Mouse (Mus musculus): Measurements from ENCODE around the gene Cd244a. TPM values are rescaled to one million over a fixed set of nuclear protein-coding genes. Genes with fewer than 3 reads are reported as not detected.

The Cd244a gene
- polyA plus RNA-seq (2016; fragmentation: Nextera tagmentation; extraction: Ambion mirVana): 0.08 TPM in 1 of 2 replicates, not detected in the other

DNA sequence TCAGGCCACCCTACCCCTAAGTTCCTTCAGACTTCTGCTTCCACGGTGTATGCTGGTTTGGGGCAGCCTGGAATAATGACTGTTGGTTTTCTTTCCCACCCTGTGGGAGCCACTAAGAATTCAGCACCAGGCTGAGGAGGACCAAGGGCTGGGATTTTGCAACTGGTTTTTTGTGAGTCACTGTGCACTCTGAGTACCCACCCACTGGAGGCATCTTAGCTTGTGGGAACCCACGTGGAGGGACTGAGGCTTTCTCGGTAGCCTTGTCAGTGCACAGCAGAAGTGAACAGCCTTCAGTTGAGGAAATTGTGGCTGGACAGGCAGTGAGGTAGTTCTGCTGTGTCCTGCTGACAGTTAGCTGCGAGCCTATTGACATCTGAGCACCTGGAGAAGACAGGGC lies at the start of gene Cd244a:
Cd244a (plus strand) TSS at position 296 of the 400 bp plus-strand sequence.
- WGBS: 85% methylated on average over 4 of the region's 4 CpGs
- H3K36me3 ChIP-seq: no peaks in the 10 kb centered on the region
- H3K9me3 ChIP-seq: no peaks in the 10 kb centered on the region
- no peaks in the 10 kb centered on the region for H3K4me1 ChIP-seq
- H3K27ac ChIP-seq: no peak within 1 kb of the TSS
- H3K4me2 ChIP-seq (replicated peaks): no peak within 1 kb of the TSS
- no peak within 1 kb of the TSS for H3K9ac ChIP-seq
- no peak within 1 kb of the TSS for H3K4me3 ChIP-seq
- ATAC-seq (ENCODE audit: insufficient number of reproducible peaks, insufficient read depth, low FRiP score, low TSS enrichment): no peak
- H3K27me3 ChIP-seq: no peaks in the 10 kb centered on the region

DNA sequence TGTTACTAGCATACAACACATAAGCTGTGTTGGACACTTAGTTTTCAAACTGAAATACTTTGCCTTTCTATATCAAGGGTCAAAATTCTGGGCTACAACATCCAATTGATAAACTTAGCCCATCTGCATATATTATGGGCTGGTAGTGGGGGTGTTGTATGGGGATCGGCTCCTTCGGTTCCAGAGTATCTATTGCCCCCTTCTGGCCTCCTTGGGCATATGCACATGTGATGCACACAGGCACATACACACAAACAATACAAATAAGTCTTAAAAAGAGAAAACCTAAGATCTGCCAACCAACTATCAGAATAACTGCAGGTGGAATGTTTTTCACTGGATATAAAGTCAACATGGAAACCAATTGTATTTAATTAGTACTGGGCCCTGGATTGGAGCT lies 45.8 kb upstream of the Cd244a start:
- ATAC-seq (ENCODE audit: insufficient number of reproducible peaks, insufficient read depth, low FRiP score, low TSS enrichment): no peak
- WGBS: 89% methylated on average over 2 of the region's 2 CpGs
- H3K36me3 ChIP-seq: no peaks in the 10 kb centered on the region

DNA sequence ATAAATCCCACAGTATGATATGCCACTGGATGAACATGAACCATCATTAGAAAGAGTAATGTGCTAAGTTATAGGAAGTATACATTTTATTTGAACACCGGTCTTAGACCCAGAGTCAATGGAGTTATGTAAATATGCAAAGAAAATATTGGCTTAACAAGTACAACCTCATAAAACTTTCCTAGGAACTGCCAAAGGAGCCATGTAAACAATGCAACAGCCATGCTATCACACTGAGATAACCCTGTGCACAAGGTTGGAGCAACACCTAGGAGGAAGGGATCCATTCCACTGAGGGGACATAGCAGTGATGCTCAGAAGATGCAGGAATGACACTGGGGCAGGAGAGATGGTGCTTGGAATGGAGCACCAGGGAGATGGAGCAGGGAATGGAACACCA lies 45.2 kb upstream of the Cd244a start:
- H3K4me2 ChIP-seq (replicated peaks): no peak overlapping the region
- H3K9ac ChIP-seq: no peak overlapping the region
- H3K36me3 ChIP-seq: no peaks in the 10 kb centered on the region
- WGBS: 92% methylated on average over 1 of the region's 1 CpGs
- no peaks in the 10 kb centered on the region for H3K4me1 ChIP-seq
- H3K27me3 ChIP-seq: no peaks in the 10 kb centered on the region
- H3K27ac ChIP-seq: no peak overlapping the region
- no peaks in the 10 kb centered on the region for H3K9me3 ChIP-seq
- H3K4me3 ChIP-seq: no peak overlapping the region
- no peak for ATAC-seq (ENCODE audit: insufficient number of reproducible peaks, insufficient read depth, low FRiP score, low TSS enrichment)

More for the DNA sequence above, 45.8 kb upstream of the Cd244a start:
- H3K4me1 ChIP-seq: no peaks in the 10 kb centered on the region
- no peak overlapping the region for H3K4me2 ChIP-seq (replicated peaks)
- no peaks in the 10 kb centered on the region for H3K27me3 ChIP-seq
- H3K4me3 ChIP-seq: no peak overlapping the region
- no peak overlapping the region for H3K27ac ChIP-seq
- H3K9ac ChIP-seq: no peak overlapping the region
- no peaks in the 10 kb centered on the region for H3K9me3 ChIP-seq

DNA sequence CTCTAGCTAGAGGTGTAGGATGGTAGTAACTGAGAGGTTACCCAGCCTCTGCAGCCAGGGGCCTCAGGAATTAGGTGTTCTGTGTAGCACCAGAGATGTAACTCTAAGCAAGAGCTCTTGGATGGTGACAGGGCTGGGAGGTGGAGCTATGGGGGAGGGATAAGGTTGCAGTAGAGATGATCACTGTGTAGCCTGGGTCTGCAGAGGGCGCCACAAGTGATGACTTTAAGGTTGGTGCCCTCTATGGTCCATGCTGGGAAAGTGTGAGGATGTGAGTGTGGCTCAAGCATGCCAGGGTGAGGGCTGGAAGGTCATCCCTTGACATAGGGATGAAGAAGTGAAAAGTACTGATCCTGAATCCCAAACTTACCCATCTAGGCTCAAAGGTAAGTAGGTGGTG lies 44.0 kb upstream of the Cd244a start:
- no peak overlapping the region for H3K4me3 ChIP-seq
- H3K36me3 ChIP-seq: no peaks in the 10 kb centered on the region
- H3K4me1 ChIP-seq: no peaks in the 10 kb centered on the region
- no peaks in the 10 kb centered on the region for H3K27me3 ChIP-seq
- no peak overlapping the region for H3K27ac ChIP-seq
- no peak for ATAC-seq (ENCODE audit: insufficient number of reproducible peaks, insufficient read depth, low FRiP score, low TSS enrichment)
- WGBS: 0% methylated on average over 1 of the region's 1 CpGs
- H3K9ac ChIP-seq: no peak overlapping the region
- H3K9me3 ChIP-seq: no peaks in the 10 kb centered on the region
- H3K4me2 ChIP-seq (replicated peaks): no peak overlapping the region

DNA sequence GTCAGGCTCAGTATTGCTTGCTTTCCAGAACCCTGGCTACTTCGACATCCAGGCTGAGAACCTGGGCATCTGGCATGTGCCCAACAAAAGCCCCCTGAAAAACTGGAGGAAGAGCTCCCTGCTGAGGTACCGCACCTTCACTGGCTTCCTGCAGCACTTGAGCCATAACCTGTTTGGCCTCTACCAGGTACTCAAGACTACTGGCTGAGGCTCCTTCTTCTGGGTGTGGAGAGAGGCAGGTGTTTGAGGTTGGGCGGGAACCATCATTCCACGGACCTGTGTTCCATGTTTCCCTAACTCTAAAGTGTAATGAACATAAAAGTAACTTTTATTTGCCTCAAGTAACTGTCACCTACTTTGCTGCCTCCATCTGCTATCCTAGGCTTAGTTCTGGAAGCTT lies 43.4 kb upstream of the Cd244a start:
- 88% methylated on average over 4 of the region's 4 CpGs for WGBS
- no peak overlapping the region for H3K27ac ChIP-seq
- no peaks in the 10 kb centered on the region for H3K9me3 ChIP-seq
- no peak overlapping the region for H3K4me3 ChIP-seq
- no peaks in the 10 kb centered on the region for H3K36me3 ChIP-seq
- H3K27me3 ChIP-seq: no peaks in the 10 kb centered on the region
- no peaks in the 10 kb centered on the region for H3K4me1 ChIP-seq
- no peak overlapping the region for H3K4me2 ChIP-seq (replicated peaks)
- ATAC-seq (ENCODE audit: insufficient number of reproducible peaks, insufficient read depth, low FRiP score, low TSS enrichment): no peak
- H3K9ac ChIP-seq: no peak overlapping the region

DNA sequence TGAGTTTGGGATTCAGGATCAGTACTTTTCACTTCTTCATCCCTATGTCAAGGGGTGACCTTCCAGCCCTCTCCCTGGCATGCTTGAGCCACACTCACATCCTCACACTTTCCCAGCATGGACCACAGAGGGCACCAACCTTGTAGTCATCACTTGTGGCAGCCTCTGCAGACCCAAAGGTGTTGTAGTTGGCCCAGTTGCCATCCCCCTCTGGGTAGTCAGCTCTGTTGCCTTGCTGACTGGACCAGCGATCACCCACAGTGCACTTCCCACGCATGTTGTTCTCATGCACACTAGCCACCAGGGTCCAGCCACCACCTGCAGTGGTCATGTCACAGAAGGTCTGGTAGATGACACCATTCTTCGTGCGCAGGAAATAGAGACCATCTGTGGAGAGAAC lies 27.6 kb upstream of the Cd244a start:
- no peaks in the 10 kb centered on the region for H3K36me3 ChIP-seq
- ATAC-seq (ENCODE audit: insufficient number of reproducible peaks, insufficient read depth, low FRiP score, low TSS enrichment): no peak

DNA sequence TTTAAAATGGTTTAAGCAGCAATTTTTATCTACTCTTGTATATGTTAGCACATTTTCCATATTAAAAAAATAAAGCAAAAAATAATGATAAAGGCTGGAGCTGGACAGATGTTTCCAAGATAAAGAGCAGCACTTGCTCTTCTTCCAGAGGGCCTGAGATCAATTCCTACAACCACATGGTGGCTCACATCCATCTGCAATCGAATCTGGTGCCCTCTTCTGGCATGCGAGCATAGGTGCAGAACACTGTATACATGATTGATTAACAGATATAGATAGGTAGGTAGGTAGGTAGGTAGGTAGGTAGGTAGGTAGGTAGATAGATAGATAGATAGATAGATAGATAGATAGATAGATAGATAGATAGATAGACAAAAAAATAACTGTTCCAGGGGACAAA lies 26.2 kb upstream of the Cd244a start:
- 58% methylated on average over 2 of the region's 2 CpGs for WGBS
- no peaks in the 10 kb centered on the region for H3K4me1 ChIP-seq
- no peaks in the 10 kb centered on the region for H3K27me3 ChIP-seq
- no peak overlapping the region for H3K4me2 ChIP-seq (replicated peaks)
- H3K9ac ChIP-seq: no peak overlapping the region
- no peak for ATAC-seq (ENCODE audit: insufficient number of reproducible peaks, insufficient read depth, low FRiP score, low TSS enrichment)
- no peaks in the 10 kb centered on the region for H3K9me3 ChIP-seq
- H3K27ac ChIP-seq: no peak overlapping the region
- H3K4me3 ChIP-seq: no peak overlapping the region
- H3K36me3 ChIP-seq: no peaks in the 10 kb centered on the region

More for the DNA sequence above, 27.6 kb upstream of the Cd244a start:
- no peak overlapping the region for H3K4me2 ChIP-seq (replicated peaks)
- H3K9me3 ChIP-seq: no peaks in the 10 kb centered on the region
- no peaks in the 10 kb centered on the region for H3K27me3 ChIP-seq
- 84% methylated on average over 4 of the region's 4 CpGs for WGBS
- no peak overlapping the region for H3K4me3 ChIP-seq
- H3K9ac ChIP-seq: no peak overlapping the region
- no peak overlapping the region for H3K27ac ChIP-seq
- no peaks in the 10 kb centered on the region for H3K4me1 ChIP-seq

DNA sequence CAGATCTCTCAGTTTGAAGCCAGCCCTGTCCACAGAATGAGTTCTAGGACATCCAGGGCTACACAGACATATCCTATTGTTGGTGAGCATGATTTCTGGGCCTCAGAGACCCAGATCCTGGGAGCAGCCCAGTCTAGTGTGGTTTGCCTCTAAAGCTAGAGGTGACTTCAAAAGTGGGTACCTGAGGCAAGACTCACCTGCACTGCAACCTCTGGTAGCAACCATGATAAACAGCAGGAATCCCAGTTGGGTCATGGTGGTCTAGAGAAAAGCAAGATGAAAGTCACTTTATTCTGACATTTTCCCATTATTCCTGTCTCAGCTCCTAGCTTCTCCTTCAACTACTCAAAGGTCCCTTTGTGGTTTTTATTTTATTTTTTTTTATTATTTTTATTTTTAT lies 24.4 kb upstream of the Cd244a start:
- H3K9ac ChIP-seq: no peak overlapping the region
- no peak overlapping the region for H3K4me3 ChIP-seq
- H3K27ac ChIP-seq: no peak overlapping the region
- no peaks in the 10 kb centered on the region for H3K4me1 ChIP-seq
- peaks cover 3% of the 10 kb centered on the region; the same call in 1 of the 2 replicates for H3K9me3 ChIP-seq
- no peaks in the 10 kb centered on the region for H3K27me3 ChIP-seq
- no peak for ATAC-seq (ENCODE audit: insufficient number of reproducible peaks, insufficient read depth, low FRiP score, low TSS enrichment)
- no peak overlapping the region for H3K4me2 ChIP-seq (replicated peaks)
- no peaks in the 10 kb centered on the region for H3K36me3 ChIP-seq

DNA sequence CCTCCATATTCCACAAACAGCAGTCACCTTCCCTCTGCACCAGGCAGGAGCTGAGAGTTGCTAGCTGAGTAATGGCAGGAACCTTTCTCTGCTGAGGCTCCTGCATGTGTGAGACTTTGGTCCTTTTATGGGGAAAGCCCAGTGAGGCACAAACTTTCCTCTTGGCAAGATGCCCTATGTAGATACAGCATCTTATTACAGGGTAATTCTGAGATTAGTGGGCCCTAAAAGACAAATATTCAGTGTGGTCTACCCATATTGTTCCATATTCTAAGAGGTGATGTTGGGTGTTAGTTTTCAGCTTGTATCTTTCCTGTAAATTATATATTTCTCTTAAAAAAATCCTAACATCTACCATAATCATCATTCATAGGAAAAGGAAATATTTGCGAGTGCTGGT lies 23.8 kb upstream of the Cd244a start, which contains the start of gene Itln1:
Itln1 (minus strand) TSS at position 101 of the 400 bp plus-strand sequence.
- WGBS: 94% methylated on average over 1 of the region's 1 CpGs
- no peak within 1 kb of the TSS for H3K4me3 ChIP-seq
- H3K4me1 ChIP-seq: no peaks in the 10 kb centered on the region
- H3K4me2 ChIP-seq (replicated peaks): no peak within 1 kb of the TSS
- H3K27me3 ChIP-seq: no peaks in the 10 kb centered on the region
- H3K9ac ChIP-seq: no peak within 1 kb of the TSS
- ATAC-seq (ENCODE audit: insufficient number of reproducible peaks, insufficient read depth, low FRiP score, low TSS enrichment): no peak
- peaks cover 8% of the 10 kb centered on the region; the same call in 1 of the 2 replicates for H3K9me3 ChIP-seq
- no peaks in the 10 kb centered on the region for H3K36me3 ChIP-seq
- H3K27ac ChIP-seq: no peak within 1 kb of the TSS

DNA sequence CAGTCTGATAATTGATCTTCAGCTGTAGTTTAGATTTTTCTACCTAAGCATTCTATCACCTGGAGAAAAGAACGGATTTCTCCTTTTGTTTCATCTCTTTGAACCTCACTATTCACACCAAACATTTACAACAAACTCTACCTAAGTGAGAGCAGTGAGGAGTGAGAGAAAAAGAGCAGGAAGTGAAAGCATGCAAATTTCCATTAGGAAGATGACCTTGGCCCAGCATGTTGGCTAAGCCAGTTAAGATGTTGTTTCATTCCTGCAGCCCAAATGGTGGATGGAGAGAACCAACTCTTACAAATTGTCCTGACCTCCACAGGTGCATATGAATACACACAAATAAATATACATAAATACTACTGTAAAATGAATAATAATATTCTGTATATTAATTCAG lies 18.3 kb upstream of the Cd244a start:
- Histone ChIP-seq H3K4me1 (no peaks in the 10 kb centered on the region), H3K27ac (no peak overlapping the region), H3K27me3 (no peaks in the 10 kb centered on the region), H3K9ac (no peak overlapping the region), H3K4me2 (replicated peaks) (no peak overlapping the region), H3K36me3 (no peaks in the 10 kb centered on the region), H3K9me3 (peaks cover 8% of the 10 kb centered on the region; the same call in 1 of the 2 replicates), H3K4me3 (no peak overlapping the region)
- no peak for ATAC-seq (ENCODE audit: insufficient number of reproducible peaks, insufficient read depth, low FRiP score, low TSS enrichment)
- 85% methylated on average over 1 of the region's 1 CpGs for WGBS

DNA sequence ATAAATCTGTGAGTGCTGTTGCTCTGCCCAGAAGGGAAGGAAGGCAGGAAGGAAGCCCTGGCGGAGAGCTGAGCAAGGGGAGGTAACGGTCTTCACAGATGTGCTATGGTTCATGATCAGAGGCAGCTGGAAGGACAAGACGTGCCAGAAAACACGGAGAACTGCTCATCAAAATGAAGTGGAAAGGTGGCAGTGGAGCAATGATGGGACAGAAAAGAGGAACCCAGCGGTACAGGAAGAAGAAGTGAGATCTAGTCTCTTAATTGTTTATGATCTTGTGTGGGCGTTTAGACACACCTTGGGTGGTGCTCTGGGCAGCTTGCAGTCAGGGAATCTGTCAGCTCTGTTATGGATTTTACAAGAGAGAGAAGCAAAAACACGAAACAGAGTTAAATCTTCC lies 7.7 kb upstream of the Cd244a start:
- H3K27me3 ChIP-seq: no peaks in the 10 kb centered on the region
- 82% methylated on average over 7 of the region's 7 CpGs for WGBS
- no peak for ATAC-seq (ENCODE audit: insufficient number of reproducible peaks, insufficient read depth, low FRiP score, low TSS enrichment)
- no peaks in the 10 kb centered on the region for H3K4me1 ChIP-seq
- no peak overlapping the region for H3K4me2 ChIP-seq (replicated peaks)
- H3K4me3 ChIP-seq: no peak overlapping the region
- no peaks in the 10 kb centered on the region for H3K9me3 ChIP-seq
- H3K27ac ChIP-seq: no peak overlapping the region
- no peaks in the 10 kb centered on the region for H3K36me3 ChIP-seq
- H3K9ac ChIP-seq: no peak overlapping the region

DNA sequence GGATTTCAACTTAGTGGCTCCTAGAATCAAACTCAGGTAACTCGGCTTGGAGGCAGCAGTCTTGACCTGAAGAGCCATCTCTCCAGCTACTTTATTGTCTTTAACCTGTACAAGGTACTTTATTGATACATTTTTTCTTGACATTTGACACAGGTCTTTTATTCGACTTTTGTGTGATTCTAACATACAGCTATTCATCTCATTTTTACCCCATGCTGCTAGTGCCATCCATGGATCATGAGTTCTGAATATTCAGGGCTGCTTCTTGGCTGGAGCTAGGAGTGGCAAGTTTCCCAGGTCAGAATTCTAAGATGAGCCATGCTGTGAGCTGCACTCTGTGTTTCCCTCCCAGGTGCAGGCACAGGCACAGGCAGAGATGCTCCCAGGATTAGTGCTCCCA lies 6.8 kb upstream of the Cd244a start:
- no peaks in the 10 kb centered on the region for H3K9me3 ChIP-seq
- H3K4me3 ChIP-seq: no peak overlapping the region
- H3K27ac ChIP-seq: no peak overlapping the region
- no peak overlapping the region for H3K9ac ChIP-seq
- WGBS: 79% methylated on average over 2 of the region's 2 CpGs
- no peaks in the 10 kb centered on the region for H3K36me3 ChIP-seq
- no peaks in the 10 kb centered on the region for H3K27me3 ChIP-seq
- H3K4me1 ChIP-seq: no peaks in the 10 kb centered on the region
- H3K4me2 ChIP-seq (replicated peaks): no peak overlapping the region
- ATAC-seq (ENCODE audit: insufficient number of reproducible peaks, insufficient read depth, low FRiP score, low TSS enrichment): no peak

All from embryonic facial prominence, embryonic 12.5 days (tissue).